Mouse (Mus musculus) common myeloid progenitor, adult 5-6 weeks (primary cell): ENCODE results near the gene Trabd2b. TPM values are rescaled to one million over a fixed set of nuclear protein-coding genes. Genes with fewer than 3 reads are reported as not detected.

Experiments
- ATAC-seq: replicated peaks from 2 replicates; pipeline ENCODE4 v1.8.0; 2016; ENCODE audit warnings: low read depth, mild to moderate bottlenecking, moderate TSS enrichment, inconsistent platforms; ENCODE audit not compliant: poor library complexity, severe bottlenecking
- total RNA-seq: library from RNA; stranded (forward); fragments of 200-1000, 187-1606 nt; gene quantifications from 2 replicates; pipeline ENCODE4 v1.2.3, GENCODE M21; 2017

Gene Trabd2b
- total RNA-seq: not detected in 2 replicates

DNA sequence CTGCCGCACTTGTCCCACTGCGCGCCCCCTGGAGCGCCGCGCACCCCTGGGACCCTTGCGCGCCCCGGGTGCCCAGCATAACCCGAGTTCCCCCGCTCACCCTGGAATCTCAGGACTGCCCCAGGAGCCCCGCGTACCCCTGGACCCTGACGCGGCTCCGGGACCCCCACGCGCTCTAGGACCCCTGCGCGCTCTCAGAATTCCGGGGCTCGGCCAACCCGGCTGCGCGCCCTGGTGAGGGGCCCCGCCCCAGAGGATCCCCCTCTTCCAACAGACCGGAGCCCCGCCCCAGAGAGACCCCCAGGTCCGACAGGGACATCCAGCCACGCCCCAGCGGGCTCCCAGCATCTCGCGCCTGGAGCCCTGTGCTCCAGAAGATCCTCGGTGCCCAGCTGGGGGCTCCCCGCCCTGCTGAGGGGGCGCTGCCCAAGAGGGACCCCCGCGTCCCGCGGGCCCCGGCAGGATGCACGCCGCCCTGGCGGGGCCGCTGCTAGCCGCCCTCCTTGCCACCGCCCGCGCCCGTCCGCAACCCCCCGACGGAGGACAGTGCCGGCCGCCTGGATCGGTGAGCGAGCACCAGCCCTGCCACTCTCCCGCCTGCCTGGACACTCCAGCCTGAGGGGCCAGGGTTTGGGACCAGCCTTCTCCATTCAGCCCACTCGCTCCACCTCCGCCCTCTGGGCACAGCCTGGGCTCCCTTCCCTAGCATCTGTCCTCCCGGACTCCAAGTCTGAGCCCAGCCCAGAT is at the start of gene Trabd2b:
Trabd2b (plus strand) TSS at position 370 of the 747 bp plus-strand sequence.
- no peak for ATAC-seq

- peak; percentile 58 for ATAC-seq
Measured at GRCm38 (mm10) chr4:114357420-114357819, 49.1 kb upstream of the Trabd2b start.

- no peak for ATAC-seq
Measured at GRCm38 (mm10) chr4:114358874-114359273, 47.6 kb upstream of the Trabd2b start.

- ATAC-seq: no peak
Measured at GRCm38 (mm10) chr4:114359818-114360217, 46.7 kb upstream of the Trabd2b start.

GRCm38 (mm10) chr4:114361336-114361735 is 45.2 kb upstream of the Trabd2b start:
- no peak for ATAC-seq

GRCm38 (mm10) chr4:114365000-114365399 is 41.5 kb upstream of the Trabd2b start:
- ATAC-seq: no peak

DNA sequence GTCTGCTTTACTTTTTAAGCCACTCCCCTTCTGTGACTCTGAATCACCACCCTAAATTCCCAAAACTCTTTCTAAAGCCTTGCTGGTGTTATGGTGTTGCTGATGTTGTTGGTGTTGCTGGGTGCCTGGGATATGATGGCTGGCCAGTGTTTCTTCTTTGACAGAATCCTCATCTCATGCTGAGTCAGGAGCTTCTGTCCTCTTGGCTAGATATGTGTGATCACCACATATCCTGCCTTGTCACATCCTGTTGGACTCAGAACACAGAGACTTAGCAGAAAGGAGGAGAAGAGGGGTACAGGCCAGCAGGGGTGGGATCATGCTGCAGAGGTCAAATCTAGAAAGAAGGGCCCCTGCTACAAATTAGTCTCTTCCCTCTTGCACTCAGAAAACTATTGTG is 40.9 kb upstream of the Trabd2b start:
- ATAC-seq: no peak

DNA sequence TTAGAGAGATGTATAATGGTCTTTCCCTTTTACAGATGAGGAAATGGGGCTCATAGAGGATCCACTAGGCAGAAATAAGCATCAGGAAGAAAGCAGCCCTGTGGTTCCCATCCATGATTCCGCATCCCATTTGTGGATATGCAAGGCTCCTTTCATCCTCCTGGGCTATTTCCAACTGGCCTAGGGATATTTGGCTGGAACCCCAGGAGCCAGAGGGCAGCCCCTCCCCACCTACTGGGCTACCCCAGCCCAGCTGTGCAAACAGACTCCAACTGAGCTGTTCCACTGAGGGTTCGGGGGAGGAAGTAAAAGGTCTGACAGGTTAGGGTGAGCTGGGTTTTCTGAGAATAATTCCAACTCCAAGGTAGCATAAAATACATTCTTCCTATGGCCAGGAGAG is 39.5 kb upstream of the Trabd2b start:
- ATAC-seq: no peak

DNA sequence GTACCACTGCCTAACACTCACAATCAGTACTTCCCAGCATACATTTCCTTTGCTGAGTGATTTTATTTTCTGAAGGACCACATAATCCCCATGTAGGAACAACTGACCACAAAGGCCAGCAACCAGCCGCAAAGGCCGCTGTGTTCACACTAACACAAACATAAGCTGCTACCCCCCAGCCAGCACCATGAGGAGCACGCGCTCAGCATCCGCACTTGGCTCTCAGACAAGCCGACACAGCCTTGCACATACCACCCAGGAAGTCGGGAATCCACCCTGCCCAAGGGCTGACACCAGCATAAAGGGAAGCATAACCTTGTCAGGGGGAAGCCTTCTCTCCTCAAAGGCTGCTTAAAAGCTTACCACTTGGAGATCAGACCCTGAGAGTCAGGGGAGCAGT is 38.7 kb upstream of the Trabd2b start:
- no peak for ATAC-seq

GRCm38 (mm10) chr4:114369591-114369990 is 36.9 kb upstream of the Trabd2b start:
- no peak for ATAC-seq

GRCm38 (mm10) chr4:114370935-114371715 is 35.4 kb upstream of the Trabd2b start:
- no peak for ATAC-seq

DNA sequence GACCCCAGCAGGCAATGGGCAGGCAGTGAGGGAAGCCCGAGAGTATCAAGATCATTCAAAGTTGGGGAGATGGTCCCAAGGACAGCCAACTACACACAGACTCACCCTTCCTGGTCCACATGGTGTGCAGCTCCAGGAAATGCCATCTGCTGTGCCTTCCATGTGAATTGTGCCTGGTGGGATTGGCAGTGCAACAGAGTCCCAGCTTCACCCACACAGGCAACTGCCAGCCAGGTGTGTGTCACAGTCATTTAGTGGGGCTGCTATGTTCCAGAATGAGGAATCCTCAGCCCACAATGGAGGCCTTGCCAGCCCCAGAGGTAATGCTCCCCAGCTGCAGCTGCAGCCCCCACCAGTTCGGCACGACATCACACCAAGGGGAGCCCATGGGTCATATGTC is 33.8 kb upstream of the Trabd2b start:
- no peak for ATAC-seq

DNA sequence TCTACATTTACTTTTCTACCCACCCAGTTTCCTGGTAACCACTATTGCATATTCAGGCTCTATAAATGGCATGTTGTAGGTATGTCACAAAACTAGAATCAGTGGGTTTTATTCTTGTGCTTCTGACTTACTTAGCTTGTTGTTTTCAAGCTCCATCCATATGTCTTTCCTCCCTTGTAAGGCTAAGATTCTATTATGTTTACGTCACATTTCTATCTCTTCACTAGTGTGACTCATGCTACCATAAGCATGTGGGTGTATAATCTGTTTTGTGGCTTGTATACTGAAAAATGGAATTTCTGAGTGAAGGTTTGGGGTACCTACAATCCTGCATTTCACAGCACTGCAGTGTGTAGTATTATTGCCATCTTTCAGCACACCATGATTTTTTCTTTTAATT is 32.2 kb upstream of the Trabd2b start:
- ATAC-seq: no peak

- ATAC-seq: no peak
Measured at GRCm38 (mm10) chr4:114377531-114377930, 29.0 kb upstream of the Trabd2b start.

- no peak for ATAC-seq
Measured at GRCm38 (mm10) chr4:114378512-114378911, 28.0 kb upstream of the Trabd2b start.

- ATAC-seq: no peak
Measured at GRCm38 (mm10) chr4:114379416-114379956, 27.0 kb upstream of the Trabd2b start.

DNA sequence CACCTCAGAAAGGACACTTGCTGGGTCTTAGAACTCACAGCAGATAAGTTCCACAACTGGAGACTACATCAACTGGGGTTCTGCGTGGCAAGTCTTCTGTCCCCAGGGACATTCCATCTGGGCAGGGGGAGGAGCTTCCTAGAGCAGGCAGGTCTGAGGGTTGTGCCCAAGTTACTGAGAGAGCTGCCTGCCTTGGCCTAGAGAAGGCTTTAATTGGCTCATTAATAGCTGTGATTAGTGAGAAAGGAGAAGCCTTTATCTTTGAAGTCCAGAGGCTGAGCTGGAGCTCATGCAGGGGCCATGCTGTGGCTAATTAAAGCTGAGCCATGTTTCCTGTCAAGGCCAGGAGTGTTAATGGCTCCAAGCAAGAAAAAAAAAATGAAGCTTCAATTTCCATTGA is 23.9 kb upstream of the Trabd2b start:
- no peak for ATAC-seq

GRCm38 (mm10) chr4:114385236-114385635 is 21.3 kb upstream of the Trabd2b start:
- ATAC-seq: no peak

DNA sequence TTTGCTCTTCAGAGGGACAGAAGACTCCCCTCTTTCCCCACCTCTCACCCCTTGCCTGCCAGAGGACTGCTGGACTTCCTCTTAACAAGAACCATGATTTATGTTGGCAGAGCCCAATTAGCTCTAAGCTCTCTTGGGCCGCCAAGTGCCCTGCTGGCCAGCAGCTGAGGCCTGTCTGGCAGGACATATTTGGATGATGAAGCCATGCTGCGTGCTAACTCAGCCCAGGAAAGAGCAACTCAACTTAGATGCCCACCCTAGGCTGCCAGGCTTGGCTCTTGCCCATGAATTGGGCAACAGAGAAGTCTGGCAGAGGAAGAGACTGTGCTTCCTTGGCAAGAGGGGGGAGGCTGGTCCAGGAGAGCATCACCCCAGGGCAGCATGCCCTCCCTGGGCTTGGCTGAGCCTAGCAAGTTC is 20.1 kb upstream of the Trabd2b start:
- 0 out of 2 replicates have a peak, but pooled peaks have one; percentile 29 for ATAC-seq

GRCm38 (mm10) chr4:114387527-114388135 is 18.9 kb upstream of the Trabd2b start:
- no peak for ATAC-seq

DNA sequence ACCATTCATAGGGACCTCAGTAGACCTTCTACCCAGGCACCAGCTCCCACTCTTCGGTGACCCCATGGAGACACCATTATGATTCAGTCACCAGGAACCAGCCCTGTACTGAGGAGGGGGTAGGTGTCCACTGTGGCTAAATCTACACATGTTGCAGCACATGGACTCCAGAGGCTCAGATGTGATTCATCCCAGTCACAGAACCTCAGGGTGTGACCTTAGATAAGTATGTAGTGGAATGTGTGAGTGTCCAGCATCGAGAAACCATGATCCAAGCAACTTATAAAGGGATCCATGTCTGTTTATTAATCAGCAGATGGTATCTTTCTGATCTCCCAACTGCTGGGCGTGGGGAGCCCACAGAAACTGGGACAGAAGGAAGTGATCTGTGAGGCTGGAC is 18.2 kb upstream of the Trabd2b start:
- ATAC-seq: no peak
